Mouse (Mus musculus): ENCODE measurements around the gene Atp8a1. TPM values are rescaled to one million over a fixed set of nuclear protein-coding genes. Genes with fewer than 3 reads are reported as not detected.

The Atp8a1 gene
- polyA plus RNA-seq, 1 experiment from 2014 or later, result 9.1 TPM

DNA sequence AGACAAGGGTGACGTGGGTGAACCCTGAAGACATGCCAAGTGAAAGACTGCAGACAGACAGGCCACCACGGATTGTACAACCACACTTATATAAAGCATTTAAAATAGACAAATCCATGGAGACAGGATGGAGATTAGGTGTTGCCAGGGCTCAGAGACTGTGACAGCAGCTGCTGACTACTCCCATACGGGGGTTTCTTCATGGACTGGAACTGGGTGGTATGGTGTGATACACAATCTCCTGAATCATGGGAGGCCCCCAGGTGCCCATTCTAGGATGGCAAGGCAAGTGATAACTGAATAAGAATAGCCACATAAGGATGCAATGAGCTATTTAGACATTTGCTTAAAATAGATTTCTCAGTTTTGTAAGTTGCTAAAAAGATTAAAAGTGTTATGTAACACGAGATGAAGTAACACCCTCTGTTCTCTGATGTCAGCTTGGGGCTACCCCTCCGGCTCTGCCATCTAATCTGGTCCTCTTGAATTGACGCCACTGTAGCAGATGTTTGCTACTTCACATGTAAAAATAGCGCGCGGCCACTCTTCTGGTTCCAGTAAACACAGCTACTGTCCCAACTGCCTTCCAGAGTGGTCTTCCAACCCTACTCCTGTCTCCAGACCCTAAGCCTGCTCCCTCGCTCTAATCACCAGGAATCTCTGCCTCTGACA lies 53.0 kb downstream of the Atp8a1 start:
- Histone ChIP-seq H3K4me2 (replicated peaks; ENCODE audit: low read depth) (no peak overlapping the region), H3K27me3 (replicated peaks; ENCODE audit: control insufficient read depth, insufficient read depth, low read length) (no peaks in the 10 kb centered on the region), H3K9me3 (ENCODE audit: control insufficient read depth) (no peaks in the 10 kb centered on the region), H3K9ac (ENCODE audit: low read depth, low read length) (no peak overlapping the region), H3K36me3 (ENCODE audit: control insufficient read depth, insufficient read depth) (no peaks in the 10 kb centered on the region), H3K4me3 (ENCODE audit: low read depth, low read length) (no peak overlapping the region), H3K27ac (ENCODE audit: low read depth, low read length) (no peak overlapping the region), H3K4me1 (replicated peaks; ENCODE audit: control insufficient read depth, insufficient read depth, low read length) (peaks cover 8% of the 10 kb centered on the region; the same call in 1 of the 2 replicates)
- 85% methylated on average over 10 of the region's 10 CpGs for WGBS
- no peak for ATAC-seq
- no peak for TF ChIP-seq CTCF (IDR thresholded peaks at IDR 0.05; ENCODE audit: low read depth)

DNA sequence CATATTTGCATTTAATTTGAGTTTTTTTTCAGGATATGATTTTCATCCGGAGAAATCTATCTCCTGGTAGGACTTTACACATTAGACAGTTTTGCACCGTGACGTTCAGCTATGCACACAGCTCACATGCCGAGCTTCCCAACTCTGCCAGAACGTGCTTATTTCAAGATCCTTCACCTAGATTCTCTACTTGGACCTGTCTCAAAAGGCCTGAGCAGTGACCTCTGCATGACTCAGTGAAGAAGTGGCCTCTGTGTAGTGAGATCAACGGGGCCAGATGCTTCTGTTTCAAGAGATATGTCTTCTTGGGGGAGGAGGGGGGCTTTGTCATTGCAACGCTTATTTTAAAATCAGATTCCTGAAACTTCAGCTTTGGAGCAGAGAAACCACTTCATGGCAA lies 64.5 kb downstream of the Atp8a1 start:
- no peak overlapping the region for H3K9ac ChIP-seq (ENCODE audit: low read depth, low read length)

DNA sequence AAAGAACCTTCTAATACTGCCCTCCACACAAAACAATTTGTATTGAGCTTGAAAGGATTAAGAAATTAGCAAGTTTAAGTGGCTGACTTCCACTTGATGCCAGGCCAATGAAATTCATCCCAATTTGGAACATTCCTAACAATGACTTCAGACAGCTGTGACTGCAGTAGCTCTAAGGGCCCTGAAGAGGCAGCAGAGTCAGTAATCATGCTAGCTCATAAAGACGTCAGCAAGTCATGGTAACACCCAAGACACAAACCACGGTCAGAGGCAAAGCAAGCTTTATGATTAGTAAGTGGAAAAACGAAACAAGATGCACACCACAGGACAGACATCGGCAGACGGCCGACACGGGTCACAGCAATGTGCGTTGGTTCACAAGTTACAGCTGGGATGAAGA lies 69.2 kb downstream of the Atp8a1 start:
- peak; percentile 78 for TF ChIP-seq CTCF (IDR thresholded peaks at IDR 0.05; ENCODE audit: low read depth)
- Histone ChIP-seq H3K27ac (ENCODE audit: low read depth, low read length) (no peak overlapping the region), H3K9me3 (ENCODE audit: control insufficient read depth) (no peaks in the 10 kb centered on the region), H3K4me2 (replicated peaks; ENCODE audit: low read depth) (no peak overlapping the region), H3K9ac (ENCODE audit: low read depth, low read length) (no peak overlapping the region), H3K4me1 (replicated peaks; ENCODE audit: control insufficient read depth, insufficient read depth, low read length) (no peaks in the 10 kb centered on the region), H3K4me3 (ENCODE audit: low read depth, low read length) (no peak overlapping the region), H3K27me3 (replicated peaks; ENCODE audit: control insufficient read depth, insufficient read depth, low read length) (no peaks in the 10 kb centered on the region), H3K36me3 (ENCODE audit: control insufficient read depth, insufficient read depth) (peaks cover 6% of the 10 kb centered on the region; the same call in 1 of the 2 replicates)
- 69% methylated on average over 8 of the region's 8 CpGs for whole genome bisulfite sequencing
- ATAC-seq, result no peak

More for the DNA sequence above, 64.5 kb downstream of the Atp8a1 start:
- Histone ChIP-seq H3K4me1 (replicated peaks; ENCODE audit: control insufficient read depth, insufficient read depth, low read length) (no peaks in the 10 kb centered on the region), H3K27ac (ENCODE audit: low read depth, low read length) (no peak overlapping the region), H3K4me3 (ENCODE audit: low read depth, low read length) (no peak overlapping the region), H3K4me2 (replicated peaks; ENCODE audit: low read depth) (no peak overlapping the region), H3K27me3 (replicated peaks; ENCODE audit: control insufficient read depth, insufficient read depth, low read length) (no peaks in the 10 kb centered on the region), H3K9me3 (ENCODE audit: control insufficient read depth) (no peaks in the 10 kb centered on the region), H3K36me3 (ENCODE audit: control insufficient read depth, insufficient read depth) (no peaks in the 10 kb centered on the region)
- no peak for ATAC-seq
- no peak for TF ChIP-seq CTCF (IDR thresholded peaks at IDR 0.05; ENCODE audit: low read depth)
- WGBS, result 76% methylated on average over 7 of the region's 7 CpGs

DNA sequence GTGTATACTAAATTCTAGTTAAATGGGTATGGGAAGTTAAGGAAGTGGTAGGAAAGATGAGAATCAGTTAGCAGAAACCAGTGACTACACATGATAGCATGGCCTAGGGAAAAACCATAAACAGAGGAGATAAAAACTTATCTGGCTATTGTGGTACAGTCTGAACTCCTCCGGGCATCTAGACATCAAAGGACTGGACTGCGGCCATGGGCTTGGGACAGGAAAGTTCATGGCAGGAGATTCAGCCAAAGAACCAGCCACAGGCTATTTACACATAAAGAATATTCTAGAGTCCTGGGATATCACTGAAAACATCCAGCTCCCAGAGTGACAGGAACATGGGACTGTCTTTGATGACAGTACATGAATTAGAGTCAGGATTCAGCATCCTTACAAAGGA lies 73.0 kb downstream of the Atp8a1 start:
- Histone ChIP-seq H3K9me3 (ENCODE audit: control insufficient read depth) (no peaks in the 10 kb centered on the region), H3K9ac (ENCODE audit: low read depth, low read length) (no peak overlapping the region), H3K27me3 (replicated peaks; ENCODE audit: control insufficient read depth, insufficient read depth, low read length) (no peaks in the 10 kb centered on the region), H3K4me2 (replicated peaks; ENCODE audit: low read depth) (no peak overlapping the region), H3K27ac (ENCODE audit: low read depth, low read length) (no peak overlapping the region), H3K4me1 (replicated peaks; ENCODE audit: control insufficient read depth, insufficient read depth, low read length) (no peaks in the 10 kb centered on the region), H3K36me3 (ENCODE audit: control insufficient read depth, insufficient read depth) (peaks cover 6% of the 10 kb centered on the region), H3K4me3 (ENCODE audit: low read depth, low read length) (no peak overlapping the region)
- 82% methylated on average over 2 of the region's 2 CpGs for WGBS
- no peak for ATAC-seq
- TF ChIP-seq CTCF (IDR thresholded peaks at IDR 0.05; ENCODE audit: low read depth), result no peak

DNA sequence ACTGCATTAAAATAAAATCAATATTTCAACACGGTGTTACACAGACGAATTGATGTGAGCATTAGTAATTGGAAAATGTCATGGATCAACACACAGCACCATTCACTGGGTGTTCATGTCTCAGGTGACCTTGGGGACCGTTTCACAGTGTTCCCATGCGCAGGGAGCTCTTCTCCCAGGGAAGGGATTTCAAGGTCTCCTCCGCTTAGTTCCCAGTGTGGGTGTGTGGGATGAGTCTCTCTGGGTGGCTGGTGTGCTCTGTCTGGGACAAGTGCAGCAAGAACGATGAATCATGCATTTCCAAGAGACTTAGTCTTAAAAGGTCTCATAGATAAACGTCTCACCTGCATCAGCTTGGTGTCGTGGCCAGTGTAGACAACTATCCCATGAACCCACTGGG lies 78.5 kb downstream of the Atp8a1 start:
- ATAC-seq, result no peak
- no peak overlapping the region for H3K4me3 ChIP-seq (ENCODE audit: low read depth, low read length)
- no peaks in the 10 kb centered on the region for H3K4me1 ChIP-seq (replicated peaks; ENCODE audit: control insufficient read depth, insufficient read depth, low read length)
- WGBS, result 87% methylated on average over 8 of the region's 8 CpGs
- H3K9me3 ChIP-seq (ENCODE audit: control insufficient read depth), result no peaks in the 10 kb centered on the region
- H3K27ac ChIP-seq (ENCODE audit: low read depth, low read length), result no peak overlapping the region
- H3K27me3 ChIP-seq (replicated peaks; ENCODE audit: control insufficient read depth, insufficient read depth, low read length), result no peaks in the 10 kb centered on the region
- TF ChIP-seq CTCF (IDR thresholded peaks at IDR 0.05; ENCODE audit: low read depth), result no peak
- no peaks in the 10 kb centered on the region; the same call in none of the 2 replicates for H3K36me3 ChIP-seq (ENCODE audit: control insufficient read depth, insufficient read depth)
- H3K4me2 ChIP-seq (replicated peaks; ENCODE audit: low read depth), result no peak overlapping the region
- H3K9ac ChIP-seq (ENCODE audit: low read depth, low read length), result no peak overlapping the region

DNA sequence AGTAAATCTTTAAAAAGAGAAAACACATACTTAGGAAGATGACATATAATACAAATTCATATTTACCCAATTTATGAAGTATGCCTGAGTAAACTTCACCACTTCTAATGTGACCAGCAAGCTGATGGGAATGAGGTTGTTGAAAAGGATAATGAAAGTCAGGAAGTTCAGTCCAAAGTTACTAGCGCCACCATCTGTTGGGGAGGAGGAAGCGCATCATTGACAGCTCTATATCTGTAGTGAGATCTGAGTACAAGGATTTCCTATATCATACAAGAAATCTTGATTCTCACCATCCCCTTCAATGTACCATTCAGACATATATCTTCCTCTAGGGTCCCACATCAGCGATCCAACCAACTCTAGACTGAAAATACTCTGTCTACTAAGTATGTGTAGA lies 82.4 kb downstream of the Atp8a1 start:
- no peak overlapping the region for H3K9ac ChIP-seq (ENCODE audit: low read depth, low read length)
- H3K27ac ChIP-seq (ENCODE audit: low read depth, low read length), result no peak overlapping the region
- no peaks in the 10 kb centered on the region for H3K27me3 ChIP-seq (replicated peaks; ENCODE audit: control insufficient read depth, insufficient read depth, low read length)
- peak; percentile 55 for TF ChIP-seq CTCF (IDR thresholded peaks at IDR 0.05; ENCODE audit: low read depth)
- no peak overlapping the region for H3K4me2 ChIP-seq (replicated peaks; ENCODE audit: low read depth)
- no peak overlapping the region for H3K4me3 ChIP-seq (ENCODE audit: low read depth, low read length)
- no peaks in the 10 kb centered on the region for H3K4me1 ChIP-seq (replicated peaks; ENCODE audit: control insufficient read depth, insufficient read depth, low read length)
- ATAC-seq, result no peak
- H3K9me3 ChIP-seq (ENCODE audit: control insufficient read depth), result no peaks in the 10 kb centered on the region
- 95% methylated on average over 3 of the region's 3 CpGs for WGBS
- peaks cover 12% of the 10 kb centered on the region for H3K36me3 ChIP-seq (ENCODE audit: control insufficient read depth, insufficient read depth)
